Mouse (Mus musculus): ENCODE measurements at regions not wholly inside any gene's neighbourhood (a gene's known extent, or its start where the extent isn't known, plus 50 kb on each side); places are given as distances from the start of the nearest gene placed in this dataset.

DNA sequence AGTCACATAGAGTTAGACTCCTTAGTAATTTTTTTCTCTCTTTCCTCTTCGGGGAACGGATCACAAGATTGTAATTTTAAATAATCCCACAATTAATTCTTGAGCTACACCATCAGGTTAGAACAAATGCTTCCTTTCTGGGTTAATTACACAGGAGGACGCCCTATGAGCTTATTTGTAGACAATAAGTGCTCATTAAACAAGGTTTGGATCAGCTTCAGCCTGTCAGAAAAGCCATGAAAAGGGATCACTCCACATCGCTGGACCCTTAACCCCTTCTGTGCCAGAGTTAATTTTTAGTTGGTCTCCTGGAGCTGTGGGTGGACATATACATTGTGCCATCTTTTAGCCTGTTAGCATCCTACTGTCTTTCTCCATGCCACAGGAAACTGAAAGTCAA, 131.4 kb downstream of the Gas1 start:
- H3K36me3 ChIP-seq (ENCODE audit: control insufficient read depth, insufficient read depth, low read length), result no peaks in the 10 kb centered on the region
- no peak overlapping the region for H3K27ac ChIP-seq (ENCODE audit: control insufficient read depth, insufficient read depth, low read depth, low read length)
- H3K27me3 ChIP-seq (ENCODE audit: control insufficient read depth, insufficient read depth, low read length), result no peaks in the 10 kb centered on the region
- TF ChIP-seq CTCF (IDR thresholded peaks at IDR 0.05; ENCODE audit: control insufficient read depth, insufficient read depth, insufficient replicate concordance, low read depth, low read length), result no peak
- TF ChIP-seq POLR2A (IDR thresholded peaks at IDR 0.05; ENCODE audit: control insufficient read depth, low read depth, low read length), result no peak
- no peak overlapping the region for H3K4me3 ChIP-seq (ENCODE audit: control insufficient read depth, low read depth, low read length)
- no peaks in the 10 kb centered on the region for H3K4me1 ChIP-seq (ENCODE audit: control insufficient read depth, insufficient read depth, low read length)

DNA sequence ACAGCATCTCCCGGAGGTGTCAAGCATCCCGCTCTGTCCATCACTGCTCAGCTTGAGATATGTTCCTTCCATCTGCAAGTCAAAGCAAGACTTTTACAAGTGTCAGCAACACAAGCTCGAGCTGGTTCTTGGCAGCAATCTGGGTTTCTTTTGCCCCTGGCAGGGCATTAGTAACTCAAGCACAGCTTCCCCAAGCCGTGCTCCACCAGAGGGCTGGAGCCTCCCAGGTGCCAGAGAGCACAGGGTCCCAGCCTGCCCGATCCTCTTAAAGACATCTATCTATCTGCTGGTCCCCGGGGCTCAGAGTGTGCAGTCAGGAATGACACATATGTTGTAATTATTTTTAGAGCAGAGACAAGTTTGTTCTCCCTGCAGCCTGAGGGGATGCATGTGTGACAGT, 132.3 kb downstream of the Gas1 start:
- H3K36me3 ChIP-seq (ENCODE audit: control insufficient read depth, insufficient read depth, low read length), result no peaks in the 10 kb centered on the region
- no peak overlapping the region for H3K4me3 ChIP-seq (ENCODE audit: control insufficient read depth, low read depth, low read length)
- H3K27ac ChIP-seq (ENCODE audit: control insufficient read depth, insufficient read depth, low read depth, low read length), result no peak overlapping the region
- no peaks in the 10 kb centered on the region for H3K27me3 ChIP-seq (ENCODE audit: control insufficient read depth, insufficient read depth, low read length)
- TF ChIP-seq POLR2A (IDR thresholded peaks at IDR 0.05; ENCODE audit: control insufficient read depth, low read depth, low read length) (no peak), CTCF (IDR thresholded peaks at IDR 0.05; ENCODE audit: control insufficient read depth, insufficient read depth, insufficient replicate concordance, low read depth, low read length) (no peak)
- no peaks in the 10 kb centered on the region for H3K4me1 ChIP-seq (ENCODE audit: control insufficient read depth, insufficient read depth, low read length)

GRCm38 (mm10) chr13:60042443-60042842, 134.7 kb downstream of the Gas1 start:
- TF ChIP-seq POLR2A (IDR thresholded peaks at IDR 0.05; ENCODE audit: control insufficient read depth, low read depth, low read length) (no peak), CTCF (IDR thresholded peaks at IDR 0.05; ENCODE audit: control insufficient read depth, insufficient read depth, insufficient replicate concordance, low read depth, low read length) (no peak)
- Histone ChIP-seq H3K27ac (ENCODE audit: control insufficient read depth, insufficient read depth, low read depth, low read length) (no peak overlapping the region), H3K4me3 (ENCODE audit: control insufficient read depth, low read depth, low read length) (no peak overlapping the region), H3K36me3 (ENCODE audit: control insufficient read depth, insufficient read depth, low read length) (no peaks in the 10 kb centered on the region), H3K27me3 (ENCODE audit: control insufficient read depth, insufficient read depth, low read length) (no peaks in the 10 kb centered on the region), H3K4me1 (ENCODE audit: control insufficient read depth, insufficient read depth, low read length) (no peaks in the 10 kb centered on the region)

- Histone ChIP-seq H3K36me3 (ENCODE audit: control insufficient read depth, insufficient read depth, low read length) (no peaks in the 10 kb centered on the region), H3K4me1 (ENCODE audit: control insufficient read depth, insufficient read depth, low read length) (no peaks in the 10 kb centered on the region), H3K27ac (ENCODE audit: control insufficient read depth, insufficient read depth, low read depth, low read length) (no peak overlapping the region), H3K4me3 (ENCODE audit: control insufficient read depth, low read depth, low read length) (no peak overlapping the region), H3K27me3 (ENCODE audit: control insufficient read depth, insufficient read depth, low read length) (no peaks in the 10 kb centered on the region)
- TF ChIP-seq POLR2A (IDR thresholded peaks at IDR 0.05; ENCODE audit: control insufficient read depth, low read depth, low read length), result no peak
- no peak for TF ChIP-seq CTCF (IDR thresholded peaks at IDR 0.05; ENCODE audit: control insufficient read depth, insufficient read depth, insufficient replicate concordance, low read depth, low read length)
These were observed 141.5 kb downstream of the Gas1 start for GRCm38 (mm10) chr13:60035536-60036130.

DNA sequence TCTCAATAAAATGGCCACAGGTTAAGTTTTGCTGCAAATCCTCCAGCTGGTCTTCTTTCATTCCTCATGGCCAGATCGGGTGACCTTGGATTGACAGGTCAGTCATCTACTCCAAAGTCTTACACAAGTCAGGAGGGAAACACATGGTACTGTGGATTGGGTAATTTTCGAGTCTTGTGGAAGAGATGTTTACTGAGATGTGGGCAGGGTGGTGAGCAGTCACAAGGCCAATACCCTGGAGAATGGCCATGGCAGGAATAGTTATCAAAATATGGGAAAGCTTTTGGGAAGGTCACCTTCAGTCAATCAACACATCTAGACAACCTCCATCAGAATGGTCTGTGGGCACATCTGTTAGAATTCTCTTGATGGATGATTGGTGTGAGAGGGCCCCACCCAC, 144.0 kb downstream of the Gas1 start:
- Histone ChIP-seq H3K36me3 (ENCODE audit: control insufficient read depth, insufficient read depth, low read length) (no peaks in the 10 kb centered on the region), H3K27me3 (ENCODE audit: control insufficient read depth, insufficient read depth, low read length) (no peaks in the 10 kb centered on the region), H3K27ac (ENCODE audit: control insufficient read depth, insufficient read depth, low read depth, low read length) (no peak overlapping the region), H3K4me1 (ENCODE audit: control insufficient read depth, insufficient read depth, low read length) (no peaks in the 10 kb centered on the region), H3K4me3 (ENCODE audit: control insufficient read depth, low read depth, low read length) (no peak overlapping the region)
- no peak for TF ChIP-seq POLR2A (IDR thresholded peaks at IDR 0.05; ENCODE audit: control insufficient read depth, low read depth, low read length)
- no peak for TF ChIP-seq CTCF (IDR thresholded peaks at IDR 0.05; ENCODE audit: control insufficient read depth, insufficient read depth, insufficient replicate concordance, low read depth, low read length)

- H3K27me3 ChIP-seq (ENCODE audit: control insufficient read depth, insufficient read depth, low read length), result no peaks in the 10 kb centered on the region
- TF ChIP-seq POLR2A (IDR thresholded peaks at IDR 0.05; ENCODE audit: control insufficient read depth, low read depth, low read length), result no peak
- no peak overlapping the region for H3K27ac ChIP-seq (ENCODE audit: control insufficient read depth, insufficient read depth, low read depth, low read length)
- no peaks in the 10 kb centered on the region for H3K4me1 ChIP-seq (ENCODE audit: control insufficient read depth, insufficient read depth, low read length)
- H3K36me3 ChIP-seq (ENCODE audit: control insufficient read depth, insufficient read depth, low read length), result no peaks in the 10 kb centered on the region
- no peak overlapping the region for H3K4me3 ChIP-seq (ENCODE audit: control insufficient read depth, low read depth, low read length)
These were observed 144.6 kb downstream of the Gas1 start for GRCm38 (mm10) chr13:60032586-60032985.

DNA sequence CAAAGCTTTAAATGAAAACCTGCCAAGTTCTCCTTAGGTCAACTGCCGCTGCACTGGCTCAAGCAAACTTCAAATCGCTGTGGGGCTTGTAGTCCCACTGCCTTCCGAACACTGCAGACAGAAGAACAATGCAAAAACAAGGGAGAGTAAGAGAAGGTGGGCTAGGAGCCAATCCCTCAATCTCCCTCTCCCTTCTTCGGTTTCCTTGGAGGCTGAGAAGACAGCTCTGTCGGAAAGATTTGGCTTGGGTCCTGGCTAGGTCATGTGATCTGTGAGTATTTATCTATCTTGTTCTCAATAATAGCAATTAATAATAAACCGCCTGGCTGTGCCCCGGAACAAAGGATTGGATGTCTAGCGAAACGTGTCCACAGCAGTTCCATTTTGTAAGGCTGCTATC, 147.6 kb downstream of the Gas1 start:
- Histone ChIP-seq H3K27ac (ENCODE audit: control insufficient read depth, insufficient read depth, low read depth, low read length) (no peak overlapping the region), H3K4me1 (ENCODE audit: control insufficient read depth, insufficient read depth, low read length) (no peaks in the 10 kb centered on the region), H3K36me3 (ENCODE audit: control insufficient read depth, insufficient read depth, low read length) (no peaks in the 10 kb centered on the region), H3K4me3 (ENCODE audit: control insufficient read depth, low read depth, low read length) (no peak overlapping the region), H3K27me3 (ENCODE audit: control insufficient read depth, insufficient read depth, low read length) (no peaks in the 10 kb centered on the region)
- TF ChIP-seq CTCF (IDR thresholded peaks at IDR 0.05; ENCODE audit: control insufficient read depth, insufficient read depth, insufficient replicate concordance, low read depth, low read length), result no peak
- TF ChIP-seq POLR2A (IDR thresholded peaks at IDR 0.05; ENCODE audit: control insufficient read depth, low read depth, low read length), result no peak

DNA sequence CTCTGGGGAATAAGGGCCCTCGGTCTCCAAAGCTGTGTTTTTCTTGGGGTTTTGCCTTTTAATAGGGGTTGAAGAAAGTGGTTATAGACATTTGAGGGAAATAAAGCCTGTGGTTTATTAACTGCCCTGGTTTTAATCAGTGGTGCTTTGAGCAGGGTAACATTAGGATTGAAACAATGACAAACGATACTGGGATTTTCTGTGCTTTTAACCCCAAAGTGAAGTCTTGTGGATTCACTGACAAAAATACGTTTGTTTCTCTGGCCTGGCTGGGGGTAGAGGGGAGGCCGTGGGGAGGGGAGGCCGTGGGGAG, 157.0 kb downstream of the Gas1 start:
- Histone ChIP-seq H3K36me3 (ENCODE audit: control insufficient read depth, insufficient read depth, low read length) (no peaks in the 10 kb centered on the region), H3K27me3 (ENCODE audit: control insufficient read depth, insufficient read depth, low read length) (no peaks in the 10 kb centered on the region), H3K27ac (ENCODE audit: control insufficient read depth, insufficient read depth, low read depth, low read length) (no peak overlapping the region), H3K4me1 (ENCODE audit: control insufficient read depth, insufficient read depth, low read length) (no peaks in the 10 kb centered on the region), H3K4me3 (ENCODE audit: control insufficient read depth, low read depth, low read length) (no peak overlapping the region)
- TF ChIP-seq CTCF (IDR thresholded peaks at IDR 0.05; ENCODE audit: control insufficient read depth, insufficient read depth, insufficient replicate concordance, low read depth, low read length) (no peak), POLR2A (IDR thresholded peaks at IDR 0.05; ENCODE audit: control insufficient read depth, low read depth, low read length) (no peak)

Data from testis, adult 2 months (tissue).